Mouse (Mus musculus) kidney, embryonic 14.5 days (tissue): ENCODE data around the gene 5830473C10Rik. TPM values are rescaled to one million over a fixed set of nuclear protein-coding genes. Genes with fewer than 3 reads are reported as not detected.

ENCODE experiments used
- ATAC-seq: fragments of 200-750 bp; cut with Nextera tagmentation; 2 replicates; pipeline ENCODE4 v1.8.0; 2017; ENCODE audit warnings: moderate number of reproducible peaks, mild to moderate bottlenecking, moderate TSS enrichment, moderate library complexity; ENCODE audit not compliant: low FRiP score, low TSS enrichment
- H3K27ac ChIP-seq: fragments of 300-500 bp; sonication (generic); 2 replicates; pipeline ENCODE4 v1.5.1; 2014; ENCODE audit warnings: low read depth, mild to moderate bottlenecking, low read length, moderate library complexity, mixed read lengths
- H3K27me3 ChIP-seq: fragments of 300-500 bp; sonication (generic); 2 replicates; pipeline ENCODE4 v1.6.1; 2014; ENCODE audit warnings: mild to moderate bottlenecking, low read length; ENCODE audit not compliant: control insufficient read depth, insufficient read depth
- H3K36me3 ChIP-seq: fragments of 300-500 bp; sonication (generic); 2 replicates; pipeline ENCODE4 v1.6.1; 2014; ENCODE audit warnings: low read length, mixed read lengths; ENCODE audit not compliant: control insufficient read depth, insufficient read depth
- H3K4me1 ChIP-seq: fragments of 300-500 bp; sonication (generic); 2 replicates; pipeline ENCODE4 v1.6.1; 2014; ENCODE audit warnings: low read length, mixed read lengths; ENCODE audit not compliant: control insufficient read depth, insufficient read depth
- H3K4me2 ChIP-seq: fragments of 300-500 bp; sonication (generic); replicated peaks from 2 replicates; pipeline ENCODE4 v1.6.1; 2014; ENCODE audit warnings: low read depth, mild to moderate bottlenecking, low read length
- H3K4me3 ChIP-seq: fragments of 300-500 bp; sonication (generic); 2 replicates; pipeline ENCODE4 v1.5.1; 2014; ENCODE audit warnings: mild to moderate bottlenecking, low read length
- H3K9ac ChIP-seq: fragments of 300-500 bp; sonication (generic); 2 replicates; pipeline ENCODE4 v1.6.1; 2014; ENCODE audit warnings: low read depth, mild to moderate bottlenecking, low read length, moderate library complexity
- H3K9me3 ChIP-seq: fragments of 300-500 bp; sonication (generic); 2 replicates; pipeline ENCODE4 v1.6.1; 2016; ENCODE audit warnings: low read length; ENCODE audit not compliant: control insufficient read depth
- WGBS: fragments of 180-500 bp; shearing (Covaris S2); extraction: QIAGEN DNeasy Blood & Tissue Kit; methylation state at CpG from one replicate; pipeline ENCODE4 v1.1.7; 2014; 5-methylcytosine and 5-hydroxymethylcytosine counted together
- polyA plus RNA-seq: library from polyadenylated mRNA; unstranded; fragments of >200 nt; fragmentation: Nextera tagmentation; extraction: Ambion mirVana; gene quantifications from 2 replicates; pipeline ENCODE4 v1.2.1, GENCODE M21; 2014

The 5830473C10Rik gene
- polyA plus RNA-seq = 0.09 TPM in 1 of 2 replicates, not detected in the other

- no peaks in the 10 kb centered on the region for H3K9me3 ChIP-seq
- H3K4me3 ChIP-seq = no peak within 1 kb of the TSS
- H3K36me3 ChIP-seq = no peaks in the 10 kb centered on the region
- WGBS = 92% methylated on average over 6 of the region's 6 CpGs
- no peak for ATAC-seq
- H3K27me3 ChIP-seq = no peaks in the 10 kb centered on the region
- H3K27ac ChIP-seq = no peak within 1 kb of the TSS
- H3K9ac ChIP-seq = no peak within 1 kb of the TSS
- no peaks in the 10 kb centered on the region for H3K4me1 ChIP-seq
- no peak within 1 kb of the TSS for H3K4me2 ChIP-seq
Observed at GRCm38 (mm10) chr5:90560743-90561142, at the start of gene 5830473C10Rik. 5830473C10Rik (plus strand) TSS chr5:90561107.

GRCm38 (mm10) chr5:90512288-90512955, 48.5 kb upstream of the 5830473C10Rik start:
- H3K9ac ChIP-seq = no peak overlapping the region
- no peaks in the 10 kb centered on the region for H3K27me3 ChIP-seq
- WGBS = 81% methylated on average over 6 of the region's 6 CpGs
- ATAC-seq = no peak
- no peaks in the 10 kb centered on the region for H3K36me3 ChIP-seq
- H3K4me1 ChIP-seq = no peaks in the 10 kb centered on the region
- no peaks in the 10 kb centered on the region for H3K9me3 ChIP-seq
- no peak overlapping the region for H3K27ac ChIP-seq
- H3K4me2 ChIP-seq = no peak overlapping the region
- H3K4me3 ChIP-seq = no peak overlapping the region

GRCm38 (mm10) chr5:90515561-90515960, 45.3 kb upstream of the 5830473C10Rik start:
- WGBS = 86% methylated on average over 6 of the region's 6 CpGs
- no peak overlapping the region for H3K4me3 ChIP-seq
- H3K4me1 ChIP-seq = no peaks in the 10 kb centered on the region
- H3K9me3 ChIP-seq = no peaks in the 10 kb centered on the region
- no peak overlapping the region for H3K27ac ChIP-seq
- no peaks in the 10 kb centered on the region for H3K36me3 ChIP-seq
- no peak for ATAC-seq
- H3K27me3 ChIP-seq = no peaks in the 10 kb centered on the region
- no peak overlapping the region for H3K4me2 ChIP-seq
- no peak overlapping the region for H3K9ac ChIP-seq

GRCm38 (mm10) chr5:90518356-90519100, 42.4 kb upstream of the 5830473C10Rik start, which contains the start of gene Afm:
Afm (plus strand) TSS chr5:90518932.
- no peak within 1 kb of the TSS for H3K4me3 ChIP-seq
- peak; percentile 75 for ATAC-seq
- WGBS = 66% methylated on average over 6 of the region's 6 CpGs
- no peak within 1 kb of the TSS for H3K9ac ChIP-seq
- H3K27me3 ChIP-seq = no peaks in the 10 kb centered on the region
- H3K36me3 ChIP-seq = no peaks in the 10 kb centered on the region
- H3K4me2 ChIP-seq = no peak within 1 kb of the TSS
- H3K4me1 ChIP-seq = no peaks in the 10 kb centered on the region
- peak within 1 kb of the TSS; percentile 80 for H3K27ac ChIP-seq
- no peaks in the 10 kb centered on the region for H3K9me3 ChIP-seq

- no peak overlapping the region for H3K9ac ChIP-seq
- ATAC-seq = no peak
- 89% methylated on average over 8 of the region's 8 CpGs for WGBS
- no peak overlapping the region for H3K27ac ChIP-seq
- H3K4me1 ChIP-seq = no peaks in the 10 kb centered on the region
- H3K4me3 ChIP-seq = no peak overlapping the region
- no peaks in the 10 kb centered on the region for H3K9me3 ChIP-seq
- H3K36me3 ChIP-seq = no peaks in the 10 kb centered on the region
- H3K27me3 ChIP-seq = no peaks in the 10 kb centered on the region
- H3K4me2 ChIP-seq = no peak overlapping the region
Observed at GRCm38 (mm10) chr5:90551191-90551590, 9.7 kb upstream of the 5830473C10Rik start.

GRCm38 (mm10) chr5:90556052-90556451, 4.9 kb upstream of the 5830473C10Rik start:
- Histone ChIP-seq H3K4me3 (no peak overlapping the region), H3K9ac (no peak overlapping the region), H3K4me2 (no peak overlapping the region), H3K27me3 (no peaks in the 10 kb centered on the region), H3K36me3 (no peaks in the 10 kb centered on the region), H3K4me1 (no peaks in the 10 kb centered on the region), H3K9me3 (no peaks in the 10 kb centered on the region), H3K27ac (no peak overlapping the region)
- ATAC-seq = no peak
- 84% methylated on average over 3 of the region's 3 CpGs for WGBS

GRCm38 (mm10) chr5:90561721-90562275, 891 bp downstream of the 5830473C10Rik start:
- no peak for ATAC-seq
- Histone ChIP-seq H3K4me2 (no peak overlapping the region), H3K36me3 (no peaks in the 10 kb centered on the region), H3K4me3 (no peak overlapping the region), H3K9ac (no peak overlapping the region), H3K27me3 (no peaks in the 10 kb centered on the region), H3K4me1 (no peaks in the 10 kb centered on the region), H3K27ac (no peak overlapping the region), H3K9me3 (no peaks in the 10 kb centered on the region)
- 95% methylated on average over 11 of the region's 11 CpGs for WGBS

GRCm38 (mm10) chr5:90562880-90563279, 2.0 kb downstream of the 5830473C10Rik start:
- Histone ChIP-seq H3K4me1 (no peaks in the 10 kb centered on the region), H3K9ac (no peak overlapping the region), H3K4me2 (no peak overlapping the region), H3K9me3 (no peaks in the 10 kb centered on the region), H3K36me3 (no peaks in the 10 kb centered on the region), H3K4me3 (no peak overlapping the region), H3K27me3 (no peaks in the 10 kb centered on the region), H3K27ac (no peak overlapping the region)
- ATAC-seq = no peak
- WGBS = 90% methylated on average over 4 of the region's 4 CpGs

GRCm38 (mm10) chr5:90564161-90564560, 3.3 kb downstream of the 5830473C10Rik start:
- Histone ChIP-seq H3K4me3 (no peak overlapping the region), H3K9ac (no peak overlapping the region), H3K27me3 (no peaks in the 10 kb centered on the region), H3K27ac (no peak overlapping the region), H3K4me2 (no peak overlapping the region), H3K9me3 (no peaks in the 10 kb centered on the region), H3K4me1 (peaks cover 4% of the 10 kb centered on the region; the same call in 1 of the 2 replicates), H3K36me3 (no peaks in the 10 kb centered on the region)
- 89% methylated on average over 4 of the region's 4 CpGs for WGBS
- ATAC-seq = no peak
